Mouse (Mus musculus) kidney, adult 2 months (tissue): ENCODE results near the gene Lct.

Experiments used
- CTCF ChIP-seq: fragments of 200-500 bp; conservative IDR thresholded peaks from 2 replicates; pipeline ENCODE4 v1.5.1; 2011; ENCODE audit warnings: low read depth, mild to moderate bottlenecking, control low read depth, low read length, moderate library complexity, mixed read lengths; ENCODE audit not compliant: insufficient read depth, insufficient read length
- POLR2A ChIP-seq: fragments of 200-500 bp; IDR thresholded peaks from one replicate; pipeline ENCODE4 v1.6.1; 2011; ENCODE audit warnings: low read depth, low read length, control low read depth

DNA sequence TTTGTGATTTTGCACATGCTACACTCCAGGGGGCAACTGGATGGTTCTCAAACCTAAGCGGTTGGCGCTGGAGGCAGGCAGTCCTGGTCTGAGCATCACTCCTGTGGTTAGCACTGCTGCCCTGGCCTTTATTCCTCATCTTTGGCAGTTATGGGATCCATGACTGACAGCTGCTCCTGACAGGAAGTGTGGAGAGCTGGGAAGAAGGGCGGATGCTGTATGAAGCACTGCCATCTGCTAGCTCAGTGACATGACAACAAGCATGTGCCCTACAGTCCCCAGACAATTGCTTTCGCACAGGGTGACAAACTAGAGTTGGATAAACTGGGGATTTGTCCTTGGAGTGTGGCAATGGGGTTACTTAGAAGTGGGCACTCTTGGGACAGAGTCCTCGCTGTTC is 37.8 kb downstream of the Lct start:
- no peak for TF ChIP-seq CTCF
- no peak for TF ChIP-seq POLR2A
